Mouse (Mus musculus): ENCODE results near the gene Msrb1.

- TF ChIP-seq HCFC1 (IDR thresholded peaks at IDR 0.05; ENCODE audit: borderline replicate concordance, insufficient read depth, low read length) = no peak
- no peak for TF ChIP-seq ZC3H11A (IDR thresholded peaks at IDR 0.05; ENCODE audit: borderline replicate concordance, low read depth, low read length)
These were observed 831 bp downstream of the Msrb1 start for GRCm38 (mm10) chr17:24737135-24737810.
